Mouse (Mus musculus) fat pad, adult 2 months (tissue): ENCODE measurements at regions not wholly inside any gene's neighbourhood (a gene's known extent, or its start where the extent isn't known, plus 50 kb on each side); places are given as distances from the start of the nearest gene placed in this dataset.

Experiments
- DNase-seq: peaks from one replicate; pipeline ENCODE4 v3.0.0-alpha.2; 2011; ENCODE audit warnings: low read depth, low spot score; ENCODE audit errors: extremely low read depth

DNA sequence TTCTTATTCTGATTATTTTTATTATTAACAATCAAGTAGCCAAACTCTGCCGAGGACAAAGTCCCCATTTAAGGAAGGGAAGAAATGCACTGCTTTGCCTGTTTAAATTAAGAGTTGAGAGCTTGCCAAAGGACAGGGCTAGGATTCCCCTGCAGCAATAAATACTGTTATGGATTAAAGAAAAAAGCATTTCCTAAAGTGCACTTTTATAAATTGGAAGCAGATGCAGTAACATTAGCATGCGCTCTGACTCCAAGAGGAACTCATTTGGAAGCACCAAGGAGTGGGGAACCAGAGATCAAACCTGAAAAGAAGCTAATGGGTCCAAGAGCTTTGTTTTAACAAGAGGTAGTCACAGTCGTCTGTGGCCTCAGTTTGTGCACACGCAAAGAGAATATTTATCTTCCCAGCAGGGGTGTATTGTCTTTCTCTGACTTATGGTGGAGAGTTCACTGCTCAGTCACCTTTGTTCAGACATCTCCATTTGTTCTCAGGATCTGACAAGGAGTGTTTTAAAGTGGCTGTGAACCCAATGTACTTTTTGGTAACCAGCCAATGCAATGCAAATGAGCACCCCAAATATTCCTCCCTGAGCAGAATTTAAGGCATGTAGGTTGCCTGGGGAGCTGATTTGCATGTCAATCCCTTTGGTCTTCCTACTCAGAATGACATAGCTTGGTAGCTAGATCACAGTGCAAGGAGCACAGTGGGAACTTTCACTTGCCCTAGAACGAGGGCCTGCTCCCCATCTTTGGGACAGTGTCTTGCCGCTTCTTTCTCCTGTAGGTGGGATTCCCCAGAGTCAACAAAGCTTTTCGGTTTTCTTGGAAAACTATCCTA lies 119.1 kb upstream of the Nbea start:
- no peak for DNase-seq

DNA sequence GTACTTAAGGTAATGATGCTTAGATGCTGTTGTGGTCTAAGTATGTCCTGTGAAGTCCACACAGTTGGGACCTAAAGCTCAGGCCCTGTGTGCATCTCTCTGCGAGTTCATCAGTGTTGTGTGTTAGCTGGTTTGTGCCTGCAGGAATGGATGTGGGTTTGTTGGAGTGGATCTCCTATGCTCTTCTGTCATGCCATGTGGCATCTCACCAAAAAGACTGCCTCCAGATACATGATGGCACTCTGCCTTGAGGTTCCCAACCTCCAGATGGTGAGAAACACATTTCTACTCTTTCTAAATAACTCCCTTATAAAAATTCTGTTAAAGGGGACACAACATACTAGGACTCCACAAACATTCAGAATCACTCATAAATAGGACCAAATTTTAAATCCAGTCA lies 117.3 kb upstream of the Nbea start:
- DNase-seq: no peak

DNA sequence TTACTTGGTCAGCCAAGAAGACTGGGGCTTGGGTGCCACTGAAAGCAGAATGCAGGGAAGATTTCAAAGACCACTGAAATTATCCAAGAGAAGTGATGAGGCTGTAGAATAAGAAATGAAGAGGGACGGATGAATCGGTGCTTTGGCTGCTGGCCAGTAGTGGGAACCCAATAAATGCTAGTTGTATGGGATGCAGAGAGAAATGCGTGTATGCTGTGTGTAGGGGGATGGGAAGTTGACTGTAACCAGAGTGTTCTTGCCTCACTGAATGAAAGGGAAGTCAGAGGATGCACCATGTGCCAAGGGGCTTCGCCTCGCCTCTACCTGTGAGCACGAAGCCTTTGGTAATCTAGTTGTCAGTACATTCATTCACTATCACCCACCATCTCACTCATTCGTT lies 112.1 kb upstream of the Nbea start:
- no peak for DNase-seq

DNA sequence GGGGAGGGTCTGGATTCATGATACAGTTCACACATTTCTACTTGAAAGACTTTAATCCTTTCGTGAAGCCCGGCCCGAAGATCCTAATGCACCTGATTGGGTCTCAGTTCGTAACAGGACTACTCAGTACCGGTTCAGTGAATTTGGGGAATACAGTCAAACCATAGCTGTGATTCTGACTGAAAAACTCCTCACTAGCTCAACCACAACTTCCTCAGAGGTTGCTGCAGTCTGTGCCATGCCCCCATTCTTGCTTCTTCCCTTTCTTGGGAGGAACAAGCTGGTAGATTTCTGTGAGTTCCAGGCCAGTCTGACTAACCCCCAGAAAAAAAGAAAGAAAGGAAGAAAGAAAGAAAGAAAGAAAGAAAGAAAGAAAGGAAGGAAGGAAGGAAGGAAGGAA lies 98.0 kb upstream of the Nbea start:
- no peak for DNase-seq

DNA sequence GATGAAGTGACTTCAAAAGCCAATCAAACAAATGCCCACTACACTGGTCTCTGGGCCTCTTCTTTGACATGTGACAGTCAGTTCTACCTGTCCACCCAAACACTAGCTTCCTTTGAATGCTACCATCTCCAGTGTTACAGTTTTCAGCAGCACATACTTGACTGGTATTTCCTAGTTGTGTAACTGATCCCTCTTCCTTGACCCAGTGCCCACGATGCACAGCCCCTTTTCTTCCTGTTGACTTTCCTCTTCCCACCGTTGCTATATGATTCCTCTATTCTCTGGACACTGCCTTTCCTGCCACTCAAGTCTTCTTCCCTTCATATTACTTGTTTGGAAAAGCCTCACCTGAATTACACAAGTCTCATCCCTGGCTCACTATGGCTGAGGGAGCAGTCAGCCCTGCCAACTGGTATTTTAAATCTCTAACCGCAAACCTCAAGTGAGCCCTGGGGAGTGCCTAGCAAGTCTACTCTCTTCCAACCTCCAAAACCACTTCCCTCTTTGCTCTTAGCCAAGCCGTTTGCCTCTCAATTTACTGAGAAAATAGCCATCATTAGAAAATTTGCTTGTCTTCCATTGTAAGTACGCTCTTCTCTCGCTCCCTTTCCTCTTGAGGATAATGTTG lies 96.9 kb upstream of the Nbea start:
- DNase-seq: peak; percentile 50

DNA sequence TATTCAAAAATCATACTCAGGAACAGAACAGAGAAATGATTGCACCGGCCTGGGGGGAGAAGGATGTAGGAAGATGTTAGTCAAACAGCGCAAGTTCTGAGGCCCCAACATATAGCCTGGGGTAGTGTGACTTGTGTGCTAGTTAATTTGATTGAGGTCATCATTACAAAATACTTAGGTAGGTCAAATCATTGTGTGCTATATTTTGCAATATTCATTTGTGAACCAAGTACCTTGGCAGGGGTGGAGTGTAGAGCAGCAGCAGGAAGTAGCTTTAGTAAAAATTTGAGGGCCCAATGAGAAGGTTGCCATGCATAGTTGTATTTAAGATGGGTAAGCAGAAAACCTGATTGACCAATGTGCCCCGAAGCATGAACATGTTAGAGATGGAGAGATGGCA lies 89.1 kb upstream of the Nbea start:
- peak; percentile 62 for DNase-seq

DNA sequence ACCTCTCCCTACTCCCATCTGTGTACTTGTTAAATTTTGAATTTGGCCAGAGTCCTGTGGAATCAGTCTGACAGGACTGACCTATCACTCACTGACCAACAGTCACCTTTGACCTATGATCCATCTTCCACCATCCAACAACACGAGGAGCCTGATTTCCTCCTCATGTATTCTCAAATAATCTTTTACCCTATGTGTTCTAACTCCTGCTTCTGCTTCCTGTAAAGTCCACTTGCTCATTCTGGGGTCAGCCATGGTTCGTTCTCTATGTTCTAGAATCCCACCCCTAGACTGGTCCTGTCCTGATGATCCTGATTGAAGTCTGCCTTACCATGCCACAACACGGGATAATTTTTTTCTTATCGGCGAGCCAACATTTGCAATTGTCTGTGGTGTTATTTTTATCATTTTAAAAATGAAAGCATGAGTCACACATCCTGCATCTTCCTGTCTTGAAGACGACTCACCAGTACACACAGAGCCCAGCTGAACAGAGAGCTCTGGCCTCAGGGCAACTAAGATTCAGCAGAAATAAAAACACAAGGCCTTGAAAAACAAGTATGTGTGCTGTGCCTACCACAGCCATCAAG lies 86.8 kb upstream of the Nbea start:
- no peak for DNase-seq

DNA sequence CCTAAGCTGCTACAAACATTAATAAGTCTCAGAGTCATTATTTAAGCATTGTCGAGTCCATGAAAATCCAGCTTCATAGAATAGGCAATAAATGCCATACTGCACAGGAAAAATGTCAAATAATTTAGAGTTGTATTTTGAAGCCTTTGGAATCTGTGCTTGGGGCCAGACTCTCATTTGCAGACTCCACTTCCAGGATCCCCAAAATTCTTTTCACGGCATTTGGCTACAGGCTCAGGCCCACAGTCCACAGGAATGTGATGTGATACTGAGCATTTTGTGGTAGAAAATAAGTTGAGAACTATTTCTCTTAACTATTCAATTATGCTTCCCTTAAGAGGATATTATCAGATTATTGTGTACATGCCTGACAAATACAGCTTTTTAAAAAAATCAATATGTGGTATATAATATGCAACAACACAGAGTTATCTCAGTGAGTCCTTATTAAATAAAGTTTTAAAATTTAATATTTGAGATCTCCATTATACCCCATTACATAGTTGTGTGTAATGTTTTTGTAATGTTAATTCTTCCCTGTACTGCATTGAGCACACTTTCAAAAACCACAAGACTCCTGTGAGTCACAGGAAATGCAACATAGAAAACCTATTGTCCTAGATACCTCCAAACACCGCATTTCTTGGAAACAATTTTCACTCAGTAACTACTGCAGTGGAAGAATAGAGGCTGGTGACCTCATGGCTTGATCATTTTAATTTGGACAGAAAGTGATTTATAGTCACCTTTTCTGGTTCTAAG lies 78.5 kb upstream of the Nbea start:
- no peak for DNase-seq

DNA sequence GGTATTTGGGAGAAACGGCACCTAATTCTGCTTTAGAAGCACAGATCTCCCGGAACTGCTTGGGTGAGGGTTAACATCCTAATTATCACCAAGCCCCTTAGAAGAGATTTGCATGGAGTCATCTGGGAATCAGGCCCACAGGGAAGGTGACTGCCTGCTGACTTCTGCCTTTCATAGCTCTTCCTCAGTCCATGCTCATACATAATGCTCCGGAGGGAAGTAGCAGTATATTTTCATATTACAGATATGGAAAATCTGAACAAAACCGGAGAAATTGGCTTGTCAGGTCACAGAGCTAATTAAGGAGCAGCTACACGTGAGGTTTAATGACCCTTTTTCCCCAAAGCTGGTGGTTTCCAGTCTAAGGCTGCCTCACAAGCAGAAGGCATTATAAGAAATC lies 72.8 kb upstream of the Nbea start:
- no peak for DNase-seq

DNA sequence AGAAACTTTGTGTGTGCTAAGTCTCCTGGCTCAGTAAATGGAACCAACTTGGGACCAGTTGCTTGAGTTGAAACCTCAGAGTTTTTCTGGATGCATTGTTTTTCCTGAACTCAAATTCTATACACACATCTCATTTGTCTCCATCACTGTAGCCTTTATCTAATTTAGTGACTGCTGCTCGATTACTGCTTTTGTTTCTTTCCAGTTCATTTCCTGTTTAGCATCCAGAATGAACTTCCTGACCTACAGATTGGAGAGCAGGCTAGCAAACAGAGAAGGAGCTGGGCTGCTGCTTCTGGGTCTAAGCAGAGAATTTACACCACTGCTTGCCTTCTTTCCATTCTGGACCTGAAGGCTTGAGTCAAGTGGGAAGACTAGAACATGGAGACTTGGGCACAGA lies 60.9 kb upstream of the Nbea start:
- DNase-seq: no peak

DNA sequence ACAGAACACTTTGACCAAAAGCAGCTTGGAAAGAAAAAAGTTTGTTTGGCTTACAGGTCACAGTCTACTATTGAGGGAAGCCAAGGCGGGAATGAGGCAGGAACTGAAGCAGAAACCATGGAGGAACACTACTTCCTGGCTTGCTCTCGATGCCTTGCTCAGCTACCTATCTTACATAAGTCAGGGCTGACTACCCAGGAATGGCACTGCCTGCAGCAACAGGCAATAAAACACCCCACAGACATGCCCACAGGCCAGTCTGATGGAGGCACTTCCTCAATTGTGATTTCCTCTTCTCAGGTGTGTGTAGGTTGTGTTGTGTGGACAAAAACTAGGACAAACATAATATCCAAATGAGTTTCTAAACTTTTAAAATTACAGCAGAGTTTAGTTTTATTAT lies 54.7 kb upstream of the Nbea start:
- no peak for DNase-seq

DNA sequence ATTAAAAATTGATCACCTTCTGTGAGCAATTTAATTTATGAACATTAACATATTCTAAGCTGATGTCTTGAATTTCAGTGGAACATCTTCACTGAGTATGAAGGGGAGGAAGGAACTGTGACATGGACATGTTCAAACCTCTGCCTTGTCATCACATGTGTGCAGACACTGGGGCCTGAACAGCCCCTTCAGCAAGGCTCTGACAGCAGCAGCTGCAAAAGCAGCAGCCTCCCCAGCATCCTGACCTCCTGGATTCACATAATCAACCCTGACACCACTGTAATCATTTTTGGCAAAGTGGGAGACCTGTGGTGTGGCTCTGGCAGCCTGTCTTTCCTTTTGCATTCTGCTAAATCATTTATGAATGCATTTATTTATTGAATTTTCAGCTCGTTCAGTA lies 52.7 kb upstream of the Nbea start:
- no peak for DNase-seq
